Comparison of ENCODE assay signal across 10 mouse cellular contexts in genomic region chr16:93712966-93713365, GRCm38 (mm10). TPM values are rescaled to one million over a fixed set of nuclear protein-coding genes. Genes with fewer than 3 reads are reported as not detected.
DNase-seq lines count a peak whose midpoint lies in the region; ATAC-seq and TF ChIP-seq lines count a peak whose summit lies in the region.
"Had no signal": no experiment of that assay in that cellular context is flagged by ENCODE, and none has a peak within 500 bp of the region (broad histone marks: within the 10 kb centered on the region; RNA-seq: fewer than 3 reads in every experiment).

No protein-coding gene starts in this region.

- no peak for DNase-seq in kidney, adult 2 months
- DNase-seq in kidney, postnatal 14 days = no peak
- peak; percentile 71 for DNase-seq in cerebellum, adult 9-10 months
- no peak for DNase-seq in midbrain, embryonic 14.5 days
- no peak for DNase-seq in gastrocnemius, postnatal 10 days
- DNase-seq in left cerebral cortex, postnatal 10 days (ENCODE audit: extremely low spot score in 1 of 2, low spot score in 2 of 2) = no peak
- DNase-seq in adipocyte (ENCODE audit: low spot score) = no peak
- DNase-seq: heart, adult 2 months; thymus, adult 2 months had no signal

- no peaks in the 10 kb centered on the region; the same call in 1 of the 2 replicates for H3K4me1 ChIP-seq in kidney, adult 2 months (ENCODE audit: control insufficient read depth, insufficient read depth, low read length)
- H3K4me1 ChIP-seq in hindbrain, embryonic 13.5 days (replicated peaks) = peaks cover 36% of the 10 kb centered on the region
- H3K4me1 ChIP-seq in midbrain, embryonic 14.5 days (ENCODE audit: control insufficient read depth, insufficient read depth, low read length) = peaks cover 9% of the 10 kb centered on the region; the same call in 1 of the 2 replicates

- 77% methylated on average over 7 of the region's 7 CpGs for WGBS in kidney, adult 2 months
- WGBS in hindbrain, embryonic 13.5 days = 76% methylated on average over 7 of the region's 7 CpGs
- WGBS in midbrain, embryonic 14.5 days = 70% methylated on average over 7 of the region's 7 CpGs

- H3K4me2 ChIP-seq in hindbrain, embryonic 13.5 days = peak overlapping the region; percentile 75
- peak overlapping the region; percentile 77 for H3K4me2 ChIP-seq in midbrain, embryonic 14.5 days (ENCODE audit: low read length)

- no peak overlapping the region for H3K27ac ChIP-seq in kidney, adult 2 months (ENCODE audit: insufficient read depth, low read depth, low read length)
- no peak overlapping the region for H3K27ac ChIP-seq in hindbrain, embryonic 13.5 days
- no peak overlapping the region for H3K27ac ChIP-seq in midbrain, embryonic 14.5 days (replicated peaks; ENCODE audit: low read depth, low read length)
- H3K27ac ChIP-seq: heart, adult 2 months had no signal

- intact Hi-C loops in left cerebral cortex, postnatal 10 days (cut with DNase I) = loop anchor here (5.0 kb wide), 1 partner anchor 74 kb away; no protein-coding TSS in a partner anchor

- peak overlapping the region; percentile 93 for H3K9ac ChIP-seq in hindbrain, embryonic 13.5 days
- H3K9ac ChIP-seq in midbrain, embryonic 14.5 days (replicated peaks; ENCODE audit: low read length) = peak overlapping the region; percentile 90

- H3K27me3 ChIP-seq in kidney, adult 2 months (replicated peaks; ENCODE audit: control insufficient read depth, insufficient read depth, low read length) = no peaks in the 10 kb centered on the region
- H3K27me3 ChIP-seq in hindbrain, embryonic 13.5 days = peaks cover 3% of the 10 kb centered on the region
- H3K27me3 ChIP-seq in midbrain, embryonic 14.5 days (ENCODE audit: control insufficient read depth, insufficient read depth, low read length) = no peaks in the 10 kb centered on the region

- TF ChIP-seq POLR2A in kidney, adult 2 months (IDR thresholded peaks at IDR 0.05; ENCODE audit: low read depth, low read length) = no peak

- TF ChIP-seq CTCF in kidney, adult 2 months (conservative IDR thresholded peaks at IDR 0.05; ENCODE audit: insufficient read depth, insufficient read length, low read depth, low read length) = no peak

- no peaks in the 10 kb centered on the region for H3K9me3 ChIP-seq in hindbrain, embryonic 13.5 days
- no peaks in the 10 kb centered on the region for H3K9me3 ChIP-seq in midbrain, embryonic 14.5 days (ENCODE audit: control insufficient read depth, low read length)

- H3K4me3 ChIP-seq in kidney, adult 2 months (ENCODE audit: insufficient read depth, low read depth, low read length) = peak overlapping the region; percentile 88; the same call in 1 of the 2 replicates
- H3K4me3 ChIP-seq in hindbrain, embryonic 13.5 days = peak overlapping the region; percentile 83
- peak overlapping the region; percentile 86 for H3K4me3 ChIP-seq in midbrain, embryonic 14.5 days (replicated peaks; ENCODE audit: low read depth, low read length)

- ATAC-seq in hindbrain, embryonic 13.5 days (ENCODE audit: low FRiP score) = no peak
- no peak for ATAC-seq in midbrain, embryonic 14.5 days (ENCODE audit: low FRiP score, low TSS enrichment)

- no peaks in the 10 kb centered on the region for H3K36me3 ChIP-seq in kidney, adult 2 months (ENCODE audit: control insufficient read depth, insufficient read depth, low read length)
- H3K36me3 ChIP-seq in hindbrain, embryonic 13.5 days = peaks cover 17% of the 10 kb centered on the region; the same call in 1 of the 2 replicates
- peaks cover 13% of the 10 kb centered on the region for H3K36me3 ChIP-seq in midbrain, embryonic 14.5 days (ENCODE audit: control insufficient read depth, insufficient read depth, low read length)

RNA-seq across cellular contexts. Expression of gene Dop1b, which starts 1.3 kb away (rescaled TPM):
- 23.8 and 28.2 TPM in 2 replicates for polyA plus RNA-seq in kidney, adult 2 months (2012; rRNA removed)
- 31.0 and 32.2 TPM in 2 replicates for polyA plus RNA-seq in hindbrain, embryonic 13.5 days (2015; fragmentation: Nextera tagmentation; extraction: Ambion mirVana)
- 36.5 and 40.3 TPM in 2 replicates for polyA plus RNA-seq in midbrain, embryonic 14.5 days (2014; fragmentation: Nextera tagmentation; extraction: Ambion mirVana)
- 10 to 100 TPM; 34.7 to 37.7 TPM for total RNA-seq in gastrocnemius, postnatal 10 days (2021)
- 10 to 100 TPM; 90.0 to 99.6 TPM for total RNA-seq in left cerebral cortex, postnatal 10 days (2021)

RNA-seq across cellular contexts. Expression of gene Cbr3, which starts 30.0 kb away (rescaled TPM):
- 4.9 and 5.0 TPM in 2 replicates for polyA plus RNA-seq in kidney, adult 2 months (2012; rRNA removed)
- 0.89 and 0.99 TPM in 2 replicates for polyA plus RNA-seq in hindbrain, embryonic 13.5 days (2015; fragmentation: Nextera tagmentation; extraction: Ambion mirVana)
- polyA plus RNA-seq in midbrain, embryonic 14.5 days (2014; fragmentation: Nextera tagmentation; extraction: Ambion mirVana) = 0.93 and 1.1 TPM in 2 replicates
- total RNA-seq in gastrocnemius, postnatal 10 days (2021) = 1 to 10 TPM; 3.5 to 6.3 TPM
- total RNA-seq in left cerebral cortex, postnatal 10 days (2021) = 1 to 10 TPM; 9.5 to 9.6 TPM
